Mouse (Mus musculus) heart, postnatal 0 days (tissue): ENCODE measurements around the gene Tiprl.

Experiments used
- CTCF ChIP-seq: IDR thresholded peaks from 2 replicates; pipeline ENCODE4 v1.5.1; 2016; ENCODE audit warnings: antibody characterized with exemption, control low read depth, low read depth
- EP300 ChIP-seq: IDR thresholded peaks from 2 replicates; pipeline ENCODE4 v1.6.1; 2016; ENCODE audit warnings: antibody characterized with exemption, low read depth

DNA sequence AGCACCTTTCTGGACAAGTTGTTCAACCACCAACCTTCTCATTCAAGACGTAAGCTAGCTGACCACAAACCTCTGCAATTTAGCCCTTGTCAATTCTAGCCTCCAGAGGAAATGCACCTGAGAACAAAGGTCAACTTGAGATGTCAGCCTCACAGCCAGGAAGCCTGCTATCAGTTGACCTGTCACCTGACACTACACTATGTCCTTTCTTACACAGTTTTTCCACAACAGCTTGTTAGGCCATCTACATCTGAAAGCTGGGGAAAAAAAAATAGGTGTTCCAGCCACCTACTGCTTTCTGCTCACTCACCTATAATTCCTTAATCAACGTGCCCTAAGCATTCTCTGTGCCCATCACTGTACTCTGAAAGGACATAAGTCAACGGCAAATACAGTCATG is 52.6 kb downstream of the Tiprl start:
- TF ChIP-seq CTCF (no peak), EP300 (no peak)
